In genomic region chr10:127703299-127703698, GRCm38 (mm10) we compare ENCODE assay signal across 15 mouse cellular contexts. TPM values are rescaled to one million over a fixed set of nuclear protein-coding genes. Genes with fewer than 3 reads are reported as not detected.
A peak's percentile ranks its signal among the peaks of the same experiment; 100 is the strongest.
DNase-seq lines count a peak whose midpoint lies in the region; ATAC-seq and TF ChIP-seq lines count a peak whose summit lies in the region.
"Had no signal": no experiment of that assay in that cellular context is flagged by ENCODE, and none has a peak within 500 bp of the region (broad histone marks: within the 10 kb centered on the region; RNA-seq: fewer than 3 reads in every experiment).

No protein-coding gene starts in this region.

- H3K9me3 ChIP-seq in liver, embryonic 13.5 days (replicated peaks) = no peaks in the 10 kb centered on the region
- no peaks in the 10 kb centered on the region for H3K9me3 ChIP-seq in liver, postnatal 0 days (ENCODE audit: low read length)
- H3K9me3 ChIP-seq in embryonic facial prominence, embryonic 14.5 days (ENCODE audit: control insufficient read depth, low read length) = no peaks in the 10 kb centered on the region
- no peaks in the 10 kb centered on the region for H3K9me3 ChIP-seq in stomach, embryonic 15.5 days
- H3K9me3 ChIP-seq: forebrain, embryonic 13.5 days; hindbrain, embryonic 12.5 days; liver, embryonic 15.5 days; megakaryocyte, embryonic 14.5 days; neural tube, embryonic 12.5 days had no signal

- H3K4me3 ChIP-seq in liver, embryonic 13.5 days (replicated peaks) = no peak overlapping the region
- H3K4me3 ChIP-seq in liver, postnatal 0 days (ENCODE audit: low read depth, low read length) = no peak overlapping the region
- H3K4me3 ChIP-seq in embryonic facial prominence, embryonic 14.5 days (ENCODE audit: low read depth, low read length) = no peak overlapping the region
- peak overlapping the region; percentile 9; the same call in 1 of the 2 replicates for H3K4me3 ChIP-seq in stomach, embryonic 15.5 days (replicated peaks)
- H3K4me3 ChIP-seq: forebrain, embryonic 13.5 days; hindbrain, embryonic 12.5 days; liver, embryonic 15.5 days; megakaryocyte, embryonic 14.5 days; neural tube, embryonic 12.5 days had no signal

- DNase-seq in liver, embryonic 13.5 days = no peak
- DNase-seq in liver, postnatal 0 days = no peak
- DNase-seq in R1 (ENCODE audit: low read depth, low spot score) = peak; percentile 74
- peak; percentile 45 for DNase-seq in embryonic facial prominence, embryonic 14.5 days (ENCODE audit: low spot score)
- DNase-seq in gastrocnemius, postnatal 10 days = no peak
- no peak for DNase-seq in heart, postnatal 14 days
- DNase-seq in adrenal gland, postnatal 36 days = no peak

- H3K27me3 ChIP-seq in liver, embryonic 13.5 days = 0 out of 2 replicates have a peak, but pooled peaks cover 4% of the 10 kb centered on the region
- H3K27me3 ChIP-seq in liver, postnatal 0 days (ENCODE audit: insufficient read depth, low read length) = no peaks in the 10 kb centered on the region
- H3K27me3 ChIP-seq in embryonic facial prominence, embryonic 14.5 days (replicated peaks; ENCODE audit: control insufficient read depth, insufficient read depth, low read length) = no peaks in the 10 kb centered on the region
- no peaks in the 10 kb centered on the region for H3K27me3 ChIP-seq in stomach, embryonic 15.5 days (replicated peaks)
- H3K27me3 ChIP-seq: forebrain, embryonic 13.5 days; hindbrain, embryonic 12.5 days; neural tube, embryonic 12.5 days had no signal

- no peak overlapping the region for H3K9ac ChIP-seq in liver, embryonic 13.5 days
- H3K9ac ChIP-seq in liver, postnatal 0 days (replicated peaks) = no peak overlapping the region
- H3K9ac ChIP-seq in embryonic facial prominence, embryonic 14.5 days (ENCODE audit: low read depth, low read length) = no peak overlapping the region
- H3K9ac ChIP-seq in stomach, embryonic 15.5 days = no peak overlapping the region
- H3K9ac ChIP-seq: forebrain, embryonic 13.5 days; hindbrain, embryonic 12.5 days; liver, embryonic 15.5 days; neural tube, embryonic 12.5 days had no signal

- ATAC-seq in liver, embryonic 13.5 days (ENCODE audit: low read depth) = 0 out of 2 replicates have a peak, but pooled peaks have one; percentile 19
- ATAC-seq in liver, postnatal 0 days = no peak
- ATAC-seq in embryonic facial prominence, embryonic 14.5 days (ENCODE audit: low read depth) = no peak
- no peak for ATAC-seq in stomach, embryonic 15.5 days (ENCODE audit: insufficient read depth, low FRiP score, low read depth)
- ATAC-seq: forebrain, embryonic 13.5 days had no signal

- H3K4me1 ChIP-seq in liver, embryonic 13.5 days (replicated peaks) = 0 out of 2 replicates have a peak, but pooled peaks cover 11% of the 10 kb centered on the region
- H3K4me1 ChIP-seq in liver, postnatal 0 days (ENCODE audit: insufficient read depth) = no peaks in the 10 kb centered on the region
- no peaks in the 10 kb centered on the region for H3K4me1 ChIP-seq in embryonic facial prominence, embryonic 14.5 days (ENCODE audit: control insufficient read depth, insufficient read depth, low read length)
- H3K4me1 ChIP-seq in stomach, embryonic 15.5 days = 0 out of 2 replicates have a peak, but pooled peaks cover 3% of the 10 kb centered on the region
- H3K4me1 ChIP-seq: forebrain, embryonic 13.5 days; hindbrain, embryonic 12.5 days; liver, embryonic 15.5 days; neural tube, embryonic 12.5 days had no signal

- no peak for TF ChIP-seq CTCF in liver, postnatal 0 days (IDR thresholded peaks at IDR 0.05; ENCODE audit: low read depth)

- intact Hi-C loops in heart, postnatal 14 days (cut with DNase I) = no loop called here

- no peak for TF ChIP-seq EP300 in liver, postnatal 0 days (IDR thresholded peaks at IDR 0.05; ENCODE audit: low read depth)

- 44% methylated on average over 4 of the region's 4 CpGs for WGBS in liver, embryonic 13.5 days (ENCODE audit: insufficient replicate concordance)
- WGBS in liver, postnatal 0 days (ENCODE audit: insufficient replicate concordance) = 37% methylated on average over 4 of the region's 4 CpGs
- 49% methylated on average over 4 of the region's 4 CpGs for WGBS in embryonic facial prominence, embryonic 14.5 days
- 30% methylated on average over 4 of the region's 4 CpGs for WGBS in stomach, embryonic 15.5 days

- peaks cover 10% of the 10 kb centered on the region for H3K36me3 ChIP-seq in liver, embryonic 13.5 days
- peaks cover 3% of the 10 kb centered on the region; the same call in 1 of the 2 replicates for H3K36me3 ChIP-seq in liver, postnatal 0 days (replicated peaks; ENCODE audit: insufficient read depth, low read length)
- peaks cover 5% of the 10 kb centered on the region; the same call in 1 of the 2 replicates for H3K36me3 ChIP-seq in embryonic facial prominence, embryonic 14.5 days (ENCODE audit: control insufficient read depth, insufficient read depth, low read length)
- H3K36me3 ChIP-seq in stomach, embryonic 15.5 days = no peaks in the 10 kb centered on the region

- no peak overlapping the region for H3K4me2 ChIP-seq in liver, embryonic 13.5 days
- no peak overlapping the region for H3K4me2 ChIP-seq in liver, postnatal 0 days (ENCODE audit: low read depth, low read length)
- no peak overlapping the region for H3K4me2 ChIP-seq in embryonic facial prominence, embryonic 14.5 days (ENCODE audit: low read depth, low read length)
- H3K4me2 ChIP-seq in stomach, embryonic 15.5 days = no peak overlapping the region; the same call in 1 of the 2 replicates
- H3K4me2 ChIP-seq: forebrain, embryonic 13.5 days; heart, embryonic 11.5 days; hindbrain, embryonic 12.5 days; liver, embryonic 15.5 days; neural tube, embryonic 12.5 days had no signal

- H3K27ac ChIP-seq in liver, embryonic 13.5 days = no peak overlapping the region
- H3K27ac ChIP-seq in liver, postnatal 0 days (ENCODE audit: low read depth) = no peak overlapping the region
- no peak overlapping the region for H3K27ac ChIP-seq in embryonic facial prominence, embryonic 14.5 days (replicated peaks; ENCODE audit: low read depth, low read length)
- no peak overlapping the region for H3K27ac ChIP-seq in stomach, embryonic 15.5 days
- H3K27ac ChIP-seq: forebrain, embryonic 13.5 days; hindbrain, embryonic 12.5 days; liver, embryonic 15.5 days; neural tube, embryonic 12.5 days had no signal

RNA-seq across cellular contexts. Expression of gene Myo1a, which starts 1.7 kb away (rescaled TPM):
- 0.17 TPM in 2 replicates for polyA plus RNA-seq in liver, embryonic 13.5 days (2015; fragmentation: Nextera tagmentation; extraction: Ambion mirVana)
- polyA plus RNA-seq in liver, postnatal 0 days (2015; fragmentation: Nextera tagmentation; extraction: Ambion mirVana) = 0.07 TPM in 1 of 2 replicates, not detected in the other
- 0.75 and 1.2 TPM in 2 replicates for polyA plus RNA-seq in embryonic facial prominence, embryonic 14.5 days (2014; fragmentation: Nextera tagmentation; extraction: Ambion mirVana)
- polyA plus RNA-seq in stomach, embryonic 15.5 days (2015; fragmentation: Nextera tagmentation; extraction: Ambion mirVana) = 15.3 and 17.1 TPM in 2 replicates
- under 1 TPM; 0.21 to 0.54 TPM for total RNA-seq in gastrocnemius, postnatal 10 days (2021)
- total RNA-seq in heart, postnatal 14 days (2021) = under 1 TPM in 1 of 2 experiments, not detected in 1; 0.15 TPM
- 10 to 100 TPM in 1 of 2 experiments, under 1 TPM in 1; 0.95 to 13.8 TPM for total RNA-seq in adrenal gland, postnatal 36 days (2021)
- total RNA-seq: gastrocnemius, adult 8-10 months had no signal

RNA-seq across cellular contexts. Expression of gene Tac2, which starts 21.0 kb away (rescaled TPM):
- polyA plus RNA-seq in liver, embryonic 13.5 days (2015; fragmentation: Nextera tagmentation; extraction: Ambion mirVana) = 11.4 and 14.2 TPM in 2 replicates
- 1.9 and 2.3 TPM in 2 replicates for polyA plus RNA-seq in liver, postnatal 0 days (2015; fragmentation: Nextera tagmentation; extraction: Ambion mirVana)
- polyA plus RNA-seq in embryonic facial prominence, embryonic 14.5 days (2014; fragmentation: Nextera tagmentation; extraction: Ambion mirVana) = 0.54 TPM in 1 of 2 replicates, not detected in the other
- 2.7 and 4.4 TPM in 2 replicates for polyA plus RNA-seq in stomach, embryonic 15.5 days (2015; fragmentation: Nextera tagmentation; extraction: Ambion mirVana)
- under 1 TPM in 1 of 2 experiments, not detected in 1; 0.38 TPM for total RNA-seq in gastrocnemius, postnatal 10 days (2021)
- total RNA-seq in heart, postnatal 14 days (2021) = not detected
- total RNA-seq in adrenal gland, postnatal 36 days (2021) = under 1 TPM in 1 of 2 experiments, not detected in 1; 0.43 TPM
- total RNA-seq: gastrocnemius, adult 8-10 months had no signal
- polyA plus RNA-seq: hindbrain, embryonic 12.5 days had no signal

RNA-seq across cellular contexts. Expression of gene Nab2, which starts 34.9 kb away (rescaled TPM):
- 1.5 and 2.1 TPM in 2 replicates for polyA plus RNA-seq in liver, embryonic 13.5 days (2015; fragmentation: Nextera tagmentation; extraction: Ambion mirVana)
- 2.4 and 4.3 TPM in 2 replicates for polyA plus RNA-seq in liver, postnatal 0 days (2015; fragmentation: Nextera tagmentation; extraction: Ambion mirVana)
- polyA plus RNA-seq in embryonic facial prominence, embryonic 14.5 days (2014; fragmentation: Nextera tagmentation; extraction: Ambion mirVana) = 15.2 and 16.1 TPM in 2 replicates
- 10.8 and 13.3 TPM in 2 replicates for polyA plus RNA-seq in stomach, embryonic 15.5 days (2015; fragmentation: Nextera tagmentation; extraction: Ambion mirVana)
- total RNA-seq in gastrocnemius, postnatal 10 days (2021) = 10 to 100 TPM in 1 of 2 experiments, 1 to 10 TPM in 1; 7.0 to 13.2 TPM
- 1 to 10 TPM; 8.0 TPM for total RNA-seq in heart, postnatal 14 days (2021)
- total RNA-seq in adrenal gland, postnatal 36 days (2021) = 10 to 100 TPM; 19.7 to 32.0 TPM

RNA-seq across cellular contexts. Expression of gene Zbtb39, which starts 36.0 kb away (rescaled TPM):
- 0.75 and 0.94 TPM in 2 replicates for polyA plus RNA-seq in liver, embryonic 13.5 days (2015; fragmentation: Nextera tagmentation; extraction: Ambion mirVana)
- 1.0 and 1.1 TPM in 2 replicates for polyA plus RNA-seq in liver, postnatal 0 days (2015; fragmentation: Nextera tagmentation; extraction: Ambion mirVana)
- 3.1 and 3.7 TPM in 2 replicates for polyA plus RNA-seq in embryonic facial prominence, embryonic 14.5 days (2014; fragmentation: Nextera tagmentation; extraction: Ambion mirVana)
- 2.5 and 3.0 TPM in 2 replicates for polyA plus RNA-seq in stomach, embryonic 15.5 days (2015; fragmentation: Nextera tagmentation; extraction: Ambion mirVana)
- 1 to 10 TPM; 5.9 to 6.0 TPM for total RNA-seq in gastrocnemius, postnatal 10 days (2021)
- 1 to 10 TPM; 7.5 to 8.3 TPM for total RNA-seq in heart, postnatal 14 days (2021)
- total RNA-seq in adrenal gland, postnatal 36 days (2021) = 10 to 100 TPM; 10.2 to 12.7 TPM

RNA-seq across cellular contexts. Expression of gene Nemp1, which starts 36.6 kb away (rescaled TPM):
- polyA plus RNA-seq in liver, embryonic 13.5 days (2015; fragmentation: Nextera tagmentation; extraction: Ambion mirVana) = 5.0 and 6.3 TPM in 2 replicates
- 5.6 and 6.3 TPM in 2 replicates for polyA plus RNA-seq in liver, postnatal 0 days (2015; fragmentation: Nextera tagmentation; extraction: Ambion mirVana)
- 10.5 and 11.2 TPM in 2 replicates for polyA plus RNA-seq in embryonic facial prominence, embryonic 14.5 days (2014; fragmentation: Nextera tagmentation; extraction: Ambion mirVana)
- 7.8 and 8.6 TPM in 2 replicates for polyA plus RNA-seq in stomach, embryonic 15.5 days (2015; fragmentation: Nextera tagmentation; extraction: Ambion mirVana)
- 1 to 10 TPM; 2.8 to 5.3 TPM for total RNA-seq in gastrocnemius, postnatal 10 days (2021)
- 1 to 10 TPM; 4.2 to 4.7 TPM for total RNA-seq in heart, postnatal 14 days (2021)
- 1 to 10 TPM; 6.5 to 7.3 TPM for total RNA-seq in adrenal gland, postnatal 36 days (2021)

Comparison
In these comparisons a context has a peak if more than half of its experiments do, and no peak if none do; other contexts are left out.
1. DNase-seq: peak in R1 (single experiment) and embryonic facial prominence, embryonic 14.5 days (single experiment); none in liver, embryonic 13.5 days (single experiment), liver, postnatal 0 days (single experiment), gastrocnemius, postnatal 10 days (single experiment), heart, postnatal 14 days (0 of 2) and adrenal gland, postnatal 36 days (0 of 2).